Mouse (Mus musculus) heart, postnatal 0 days (tissue): Measurements from ENCODE around the gene Igfbpl1.

Source experiments
- CTCF ChIP-seq: IDR thresholded peaks from 2 replicates; pipeline ENCODE4 v1.5.1; 2016; ENCODE audit warnings: antibody characterized with exemption, control low read depth, low read depth
- EP300 ChIP-seq: IDR thresholded peaks from 2 replicates; pipeline ENCODE4 v1.6.1; 2016; ENCODE audit warnings: antibody characterized with exemption, low read depth

GRCm38 (mm10) chr4:45822781-45823575 lies 3.7 kb downstream of the Igfbpl1 start:
- TF ChIP-seq CTCF (no peak), EP300 (no peak)
